Mouse (Mus musculus) frontal cortex, postnatal 14 days (tissue): ENCODE data around the gene Rnf145.

Source experiments
- DNase-seq, 2 experiments: peaks; one replicate each; pipeline ENCODE4 v3.0.0; 2022; ENCODE audit warnings: low spot score in 2 of 2

Rnf145 gene

DNA sequence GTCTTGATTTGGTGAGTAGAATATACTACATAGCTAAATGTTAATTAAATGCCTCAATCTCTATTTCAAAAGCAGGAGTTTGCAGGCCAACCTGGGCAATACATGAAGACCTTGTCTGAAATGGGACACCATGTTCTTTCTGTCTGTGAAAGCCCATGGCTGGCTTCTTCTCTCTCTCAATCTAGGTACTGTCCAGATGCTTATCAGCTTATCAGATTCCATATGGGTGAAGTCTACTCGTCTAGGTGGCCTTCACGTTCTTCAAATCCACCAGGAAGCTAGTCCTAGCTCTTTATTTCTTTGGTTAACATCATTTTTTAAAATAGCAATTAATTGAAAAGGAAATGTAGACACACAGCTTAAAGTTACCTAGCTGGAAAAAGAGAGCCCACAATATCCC lies 8.9 kb upstream of the Rnf145 start:
- no peak for DNase-seq

DNA sequence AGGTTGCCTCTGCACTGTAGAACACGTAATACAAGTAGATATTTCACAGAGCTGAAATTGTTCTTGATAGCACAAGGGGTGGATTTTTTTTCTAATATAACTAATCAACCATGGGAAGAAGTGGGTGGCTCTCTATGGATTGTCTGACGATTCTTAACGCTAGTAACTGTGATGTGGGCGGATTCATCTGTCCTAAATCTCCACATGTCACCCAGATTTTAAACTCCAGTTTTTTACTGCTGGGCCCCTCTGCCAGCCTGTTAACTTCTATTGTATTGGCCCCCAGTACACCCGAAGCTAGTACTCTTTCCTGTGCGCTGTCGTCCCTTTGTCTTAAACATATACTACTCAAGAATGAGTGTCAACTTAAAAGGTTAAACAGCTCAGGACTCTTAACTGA lies 8.4 kb upstream of the Rnf145 start:
- no peak for DNase-seq

DNA sequence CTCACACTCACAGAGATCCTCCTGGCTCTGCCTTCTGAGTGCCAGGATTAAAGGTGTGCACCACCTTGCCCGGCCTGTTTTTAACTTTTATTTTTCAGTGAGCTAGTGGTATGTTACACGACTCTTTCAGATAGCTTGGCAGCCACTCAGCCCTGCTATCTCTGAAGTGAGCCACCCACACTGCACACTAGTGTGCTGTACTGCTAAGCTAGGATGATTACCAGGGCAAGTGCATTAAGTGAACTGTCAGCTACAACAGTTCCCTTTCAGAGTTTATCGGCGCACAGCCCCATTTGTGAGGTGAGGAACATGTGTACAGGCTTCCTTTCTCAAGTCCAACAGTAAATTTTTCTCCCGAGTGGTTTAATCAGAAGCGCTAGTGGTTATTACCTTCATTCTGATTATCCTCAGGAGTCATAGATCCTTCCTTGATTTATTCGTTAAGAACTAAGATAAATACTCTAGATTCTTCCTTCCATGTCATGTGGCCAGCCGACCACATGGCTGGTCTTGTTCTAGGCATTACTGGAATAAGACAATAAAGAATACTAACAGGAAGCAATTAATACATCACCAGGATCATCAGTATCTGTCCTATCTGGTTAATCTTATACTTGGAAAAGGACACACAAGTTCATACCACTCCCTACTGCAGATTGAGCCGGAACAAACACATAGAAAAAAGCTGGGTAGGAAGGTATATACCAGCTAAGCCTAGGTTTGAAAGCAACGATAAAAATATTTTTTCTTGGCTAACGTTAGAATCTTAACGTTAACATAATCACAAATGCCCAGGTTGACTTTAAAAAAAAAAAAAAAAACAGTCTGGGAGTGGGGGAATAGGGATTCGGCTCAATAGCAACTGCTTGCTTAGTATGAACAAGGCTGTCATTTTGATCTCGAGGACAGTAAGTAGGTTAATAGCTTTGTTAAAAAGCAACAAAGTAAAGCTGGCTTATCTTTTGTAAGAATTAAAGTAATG lies 6.4 kb upstream of the Rnf145 start:
- no peak for DNase-seq

DNA sequence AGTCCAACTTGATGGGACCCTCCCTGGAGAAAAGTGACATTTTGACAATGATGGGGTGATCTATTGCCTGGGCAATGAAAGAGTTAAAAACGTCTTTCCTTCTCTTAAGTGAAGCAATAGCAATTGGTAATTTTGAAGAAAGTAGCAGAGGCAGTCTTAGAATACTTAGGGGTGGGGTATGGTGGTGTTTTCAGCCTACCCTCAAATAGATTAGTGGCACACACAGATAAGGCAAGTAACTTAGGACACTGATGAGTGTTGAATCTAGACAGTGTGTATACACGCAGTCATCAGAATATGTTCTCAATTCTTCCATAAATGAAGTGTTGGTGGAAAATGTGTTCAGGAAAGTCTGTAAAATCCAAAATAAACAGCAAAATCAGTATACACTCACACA lies 5.7 kb upstream of the Rnf145 start:
- no peak for DNase-seq

DNA sequence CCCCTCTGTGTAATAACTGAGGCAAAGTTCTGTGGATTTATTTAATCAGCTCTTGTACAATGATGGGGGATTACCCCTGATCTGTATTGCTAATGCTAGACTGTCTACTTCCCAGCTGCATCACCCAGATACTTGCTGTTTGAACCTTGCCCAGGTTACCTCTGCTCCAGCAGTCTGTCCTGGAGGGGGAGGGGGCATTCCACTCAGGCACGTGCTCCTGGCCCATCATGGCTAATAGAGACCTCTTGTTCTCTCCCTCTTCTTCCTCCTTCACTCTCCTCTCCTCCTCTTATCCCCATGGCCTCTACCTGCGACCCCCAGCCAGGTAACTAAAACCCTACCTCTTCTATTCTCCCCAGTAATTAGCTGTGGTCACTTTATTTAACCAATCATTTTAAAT lies 4.1 kb upstream of the Rnf145 start:
- DNase-seq, result no peak

DNA sequence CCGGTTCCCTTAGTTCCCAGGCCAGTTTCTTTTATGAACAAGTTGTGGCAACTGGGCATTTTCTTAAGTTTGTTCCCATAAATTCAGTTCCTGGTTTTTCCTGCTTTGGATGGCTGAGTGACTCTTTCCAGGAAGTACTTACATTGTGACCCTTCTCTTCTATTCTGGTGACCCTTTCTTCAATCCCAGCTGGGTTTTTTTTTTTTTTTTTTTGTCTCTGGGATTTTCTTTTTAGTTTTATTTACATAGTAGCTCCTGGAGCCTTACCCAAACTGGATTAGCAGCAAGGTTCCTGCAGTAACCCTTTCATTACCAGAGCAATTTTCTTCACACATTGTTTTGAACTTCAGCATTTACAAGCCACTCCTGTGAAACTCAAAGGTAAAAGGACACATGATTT lies 2.4 kb upstream of the Rnf145 start:
- DNase-seq, result no peak

DNA sequence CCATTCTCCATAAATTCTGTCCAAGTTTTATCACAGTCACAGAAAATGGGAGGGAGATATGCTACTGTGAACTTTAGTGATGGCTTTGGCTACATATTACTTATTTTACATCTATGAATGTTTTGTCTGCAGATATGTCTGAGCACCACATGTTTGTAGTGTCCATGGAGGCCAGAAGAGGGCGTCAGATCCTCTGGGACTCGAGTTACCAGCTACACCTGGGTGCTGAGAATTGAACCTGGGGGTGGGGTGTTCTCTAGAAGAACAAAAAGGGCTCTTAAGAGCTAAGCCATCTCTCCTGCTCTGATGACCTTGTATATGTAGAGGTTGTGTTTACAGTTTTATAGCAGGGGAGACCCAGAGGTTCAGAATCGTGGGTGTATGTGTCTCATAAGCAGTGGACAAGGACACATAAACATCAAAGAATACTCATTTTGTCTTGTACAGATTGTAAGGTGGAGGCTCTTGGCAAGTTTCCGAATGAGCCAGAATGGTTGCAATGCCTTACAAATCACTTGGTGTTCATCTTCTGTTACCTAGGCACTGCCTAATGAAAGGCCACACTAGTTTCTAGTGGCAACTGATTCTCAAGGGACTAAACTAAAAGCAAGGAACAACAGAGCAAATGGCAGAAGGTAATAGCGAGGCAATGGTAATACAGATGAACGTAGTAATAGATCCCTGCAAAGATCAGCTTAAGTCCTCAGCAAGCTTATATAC lies 1.0 kb upstream of the Rnf145 start:
- no peak for DNase-seq

DNA sequence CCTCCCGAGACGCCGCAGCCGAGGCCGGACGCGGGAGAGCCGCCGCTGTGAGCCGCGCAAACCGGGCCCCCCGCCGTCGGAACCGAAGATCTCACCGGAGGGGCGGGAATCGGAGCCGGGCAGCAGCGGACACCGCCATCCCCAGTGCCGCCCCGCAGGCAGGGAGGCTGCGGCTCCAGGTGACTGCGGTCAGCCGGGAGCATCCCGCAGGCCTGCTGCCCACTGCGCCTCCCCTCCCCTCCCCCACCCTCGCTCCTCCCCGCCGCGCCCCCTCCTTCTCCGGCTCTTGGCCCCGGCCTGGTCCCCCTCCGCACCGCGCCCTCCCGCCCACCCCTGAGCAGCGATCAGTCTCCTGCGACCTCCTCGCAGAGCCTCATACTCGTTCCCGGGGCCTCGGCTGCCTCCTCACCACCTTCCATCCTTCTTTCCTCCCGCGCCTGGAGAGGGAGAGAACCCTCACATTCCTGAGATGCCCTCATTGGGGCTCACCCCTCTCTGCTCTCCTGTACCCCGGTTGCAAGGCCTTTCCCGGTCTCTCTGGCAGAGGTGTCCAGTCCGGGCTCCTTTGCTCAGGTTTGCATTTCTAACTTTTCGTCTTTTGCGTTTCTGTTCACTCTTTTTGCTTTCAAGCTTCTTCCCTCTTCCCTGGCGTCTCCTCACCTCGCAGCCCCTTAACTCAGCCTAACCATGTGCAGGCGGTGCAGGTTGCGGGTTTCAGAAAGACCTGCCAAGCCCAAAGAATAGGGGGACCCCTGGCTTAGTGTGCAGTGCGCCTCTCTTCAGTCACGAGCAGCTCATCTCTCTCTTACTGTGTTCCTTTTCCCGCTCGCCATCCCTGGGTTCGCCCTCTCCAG lies 559 bp downstream of the Rnf145 start:
- DNase-seq, result peak in 1 of 2 experiments; percentile 27

DNA sequence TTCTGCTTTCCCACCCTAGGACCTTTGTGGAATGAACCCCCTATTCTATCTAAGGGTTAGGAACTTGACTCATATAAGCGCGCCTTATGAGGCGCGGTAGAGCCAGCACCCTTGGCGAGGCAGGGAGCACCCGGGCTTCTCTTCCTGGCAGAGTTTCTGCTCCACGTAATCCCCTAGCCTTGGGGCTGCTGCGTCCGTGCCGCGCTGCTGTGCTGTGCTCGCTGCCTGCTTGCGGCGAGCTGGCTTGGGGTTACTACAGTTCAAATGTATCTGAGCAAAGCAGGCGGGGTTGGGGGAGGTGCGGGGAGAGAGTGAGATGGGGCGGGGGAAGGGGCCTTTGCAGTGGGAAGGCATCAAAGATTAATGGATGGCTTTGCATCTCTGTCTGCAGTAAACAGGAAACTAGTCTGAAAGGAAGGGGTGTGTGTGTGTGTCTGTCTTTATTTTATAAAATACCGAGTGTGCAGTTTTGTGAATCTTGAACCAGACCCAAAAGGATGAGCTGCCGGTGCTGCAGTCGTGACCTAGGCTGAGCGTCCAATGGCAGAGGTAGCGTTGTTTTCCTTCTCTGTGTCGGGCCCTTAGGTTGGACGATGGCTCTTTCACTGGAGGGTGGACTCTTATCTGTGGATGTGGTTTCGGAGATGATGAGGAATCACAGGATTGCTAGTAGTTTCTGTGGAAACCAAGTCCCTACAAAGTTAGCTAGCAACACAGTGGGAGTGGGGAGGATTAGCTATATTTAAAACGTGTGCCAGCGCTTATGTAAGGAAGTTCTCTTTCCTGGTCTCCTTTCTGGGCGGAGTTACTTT lies 1.4 kb downstream of the Rnf145 start:
- peak; percentile 53 to 56 for DNase-seq

DNA sequence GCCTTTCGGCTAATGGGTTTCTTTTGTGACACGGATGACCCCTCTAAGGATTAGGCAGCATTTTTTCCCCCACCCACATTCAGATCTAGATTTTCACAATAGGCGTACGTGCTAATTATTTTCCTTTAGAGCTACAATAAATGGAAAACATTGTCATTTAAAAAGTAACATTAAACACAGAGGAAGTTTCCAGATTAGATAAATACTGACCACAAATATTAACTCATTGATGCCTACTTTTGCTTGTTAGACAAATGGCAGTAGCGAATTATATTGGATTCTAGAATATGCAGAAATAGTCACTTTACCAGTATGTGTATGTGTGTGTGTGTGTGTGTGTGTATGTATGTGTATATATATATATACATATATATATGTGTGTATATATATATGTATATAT lies 3.8 kb downstream of the Rnf145 start:
- DNase-seq, result no peak

DNA sequence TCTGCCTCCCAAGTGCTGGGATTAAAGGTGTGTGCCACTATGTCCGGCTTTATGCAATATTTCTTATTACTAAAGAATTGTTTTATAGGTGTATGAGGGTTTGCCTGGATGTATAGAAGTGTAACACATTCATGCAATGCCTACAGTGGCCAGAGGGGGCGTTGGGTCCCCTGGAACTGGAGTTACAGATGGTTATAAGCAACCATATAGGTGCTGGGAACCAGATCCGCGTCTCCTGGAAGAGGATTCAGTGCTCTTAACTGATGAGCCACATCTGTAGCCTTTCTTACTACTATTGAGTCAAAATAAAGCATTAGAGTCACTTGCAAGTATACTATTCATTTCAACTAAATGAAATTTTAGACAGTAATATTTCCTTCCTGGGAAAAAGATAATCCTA lies 7.0 kb downstream of the Rnf145 start:
- DNase-seq, result no peak

DNA sequence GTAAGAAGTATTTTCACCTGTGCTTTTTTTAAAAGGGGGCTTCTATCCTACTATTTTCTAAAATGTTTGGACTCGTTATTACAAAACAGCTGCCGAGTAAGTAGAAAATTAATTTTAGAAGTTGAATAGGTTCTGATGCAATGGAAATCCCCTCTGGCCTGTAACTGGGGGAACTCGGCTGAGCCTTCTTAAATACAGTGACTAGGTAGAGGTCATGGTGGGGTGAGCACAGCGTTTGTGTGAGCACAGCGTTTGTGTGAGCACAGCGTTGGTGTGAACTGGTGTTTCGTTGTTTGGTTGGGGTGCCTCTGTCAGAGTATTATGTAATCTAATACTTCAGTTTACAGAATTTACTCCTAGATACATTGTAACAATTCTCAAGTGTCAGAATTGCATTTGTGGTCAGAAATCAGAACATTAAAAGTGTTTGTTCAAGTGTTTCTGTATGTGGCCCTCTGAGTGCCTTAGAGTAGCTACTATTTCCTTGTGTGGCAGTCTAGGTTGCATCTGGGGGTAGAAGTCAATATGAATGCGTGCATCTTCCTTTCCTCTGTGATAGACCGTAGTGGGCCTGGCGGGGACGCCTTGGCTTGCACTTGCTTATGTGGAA lies 8.0 kb downstream of the Rnf145 start:
- no peak for DNase-seq

DNA sequence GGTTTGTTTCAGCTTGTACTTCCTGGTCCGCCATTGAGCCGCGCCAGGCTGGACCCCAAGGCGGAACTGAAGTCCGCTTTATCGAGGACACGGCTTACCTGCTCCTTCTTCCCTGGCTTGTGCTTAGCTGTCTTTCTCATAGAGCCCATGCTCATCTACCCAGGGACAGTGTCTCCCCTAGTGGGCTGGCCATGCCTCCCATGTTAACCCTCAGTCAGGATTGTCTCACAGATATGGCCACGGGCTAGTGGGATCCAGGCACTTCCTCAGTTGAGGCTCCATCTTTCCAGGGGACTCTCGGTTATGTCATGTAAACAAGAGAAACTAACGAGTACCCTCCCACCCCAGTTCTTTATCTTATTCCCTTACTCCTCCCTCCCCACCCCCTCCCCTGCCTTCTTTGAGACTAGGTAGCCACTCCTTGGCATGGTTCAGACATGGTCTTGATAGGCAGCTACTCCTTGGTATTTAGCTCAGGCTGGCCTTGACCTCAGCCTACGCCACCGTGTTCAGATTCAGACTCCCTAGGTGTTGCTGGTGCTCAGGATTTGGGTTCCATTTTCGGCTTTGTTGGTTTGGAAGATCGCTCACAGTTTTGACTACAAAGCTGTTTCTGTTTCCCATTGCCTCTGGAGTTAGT lies 9.9 kb downstream of the Rnf145 start:
- no peak for DNase-seq

DNA sequence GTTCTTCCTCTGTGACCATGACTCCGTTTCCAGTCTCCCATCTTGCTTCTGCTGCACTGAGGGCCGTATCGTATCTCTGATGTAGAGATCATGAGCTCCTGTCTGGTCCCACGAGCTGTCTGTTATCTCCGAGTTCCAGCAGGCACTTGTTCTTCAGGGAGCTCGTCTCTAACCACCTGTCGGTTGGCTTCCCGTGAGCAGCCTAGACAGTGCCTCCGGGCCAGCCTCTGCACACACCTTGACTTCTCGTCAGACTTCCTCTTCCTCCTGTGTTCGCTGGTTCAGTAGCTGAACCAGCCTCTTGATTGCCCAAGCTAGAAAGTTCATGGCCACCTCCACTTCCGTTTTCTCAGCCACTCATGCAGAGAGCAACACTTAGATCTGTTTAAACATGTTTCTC lies 10.4 kb downstream of the Rnf145 start:
- no peak for DNase-seq

DNA sequence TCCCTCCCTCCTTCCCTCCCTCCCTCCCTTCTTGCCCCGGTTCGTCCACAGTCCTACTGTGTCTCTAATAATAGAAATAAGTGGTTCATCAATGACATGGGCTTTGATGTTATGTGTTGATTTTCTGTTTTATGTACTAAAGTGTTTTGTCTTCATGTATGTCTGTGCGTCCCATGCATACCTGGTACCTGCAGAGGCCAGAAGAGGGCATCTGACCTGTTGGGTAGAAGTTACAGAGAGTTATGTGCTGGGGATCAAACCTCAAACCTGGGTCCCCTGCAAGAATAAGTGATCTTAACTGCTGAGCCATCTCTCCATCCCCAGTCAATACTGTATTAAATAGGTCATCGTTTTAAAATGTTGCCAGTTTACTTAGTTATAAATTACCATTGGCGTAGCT lies 11.0 kb downstream of the Rnf145 start:
- DNase-seq, result no peak

DNA sequence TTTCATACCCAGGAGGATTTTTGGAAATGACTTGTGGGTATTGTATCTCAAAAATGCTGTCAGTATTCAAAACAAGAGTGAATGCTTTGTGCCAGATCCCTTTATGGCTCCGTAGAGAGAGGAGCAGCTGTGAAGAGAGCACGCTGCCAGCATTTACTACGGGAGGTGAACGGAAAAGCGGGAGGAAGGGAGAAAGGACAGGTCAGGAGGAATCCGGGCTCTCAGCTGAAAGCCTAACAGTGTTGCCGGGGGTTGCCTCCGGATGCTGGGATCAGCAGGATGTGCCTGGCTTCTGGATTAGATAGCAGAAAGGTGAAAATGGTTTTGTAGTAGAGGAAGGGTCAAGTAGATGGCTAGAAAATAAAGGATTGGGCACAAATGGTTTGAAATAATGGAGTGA lies 11.6 kb downstream of the Rnf145 start:
- DNase-seq, result no peak

DNA sequence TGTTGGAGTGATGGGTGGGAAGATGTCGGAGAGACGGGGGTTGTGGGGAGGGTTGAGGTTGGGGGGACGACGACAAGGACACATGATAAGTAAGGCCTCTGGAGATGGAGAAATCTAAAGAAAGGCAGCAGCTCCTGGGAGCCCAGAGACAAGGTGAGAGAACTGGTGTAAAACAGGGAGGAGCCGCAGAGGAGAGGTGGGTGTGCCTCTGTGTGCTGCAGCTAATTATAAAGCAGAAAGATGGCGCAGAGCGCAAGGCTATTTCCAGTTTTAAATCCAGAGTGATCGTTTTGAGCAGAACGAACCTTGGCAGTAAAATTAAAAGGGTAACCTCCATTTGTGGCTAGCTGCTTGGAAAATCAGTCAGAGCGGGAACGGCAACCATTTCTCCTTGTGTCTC lies 12.1 kb downstream of the Rnf145 start:
- no peak for DNase-seq

DNA sequence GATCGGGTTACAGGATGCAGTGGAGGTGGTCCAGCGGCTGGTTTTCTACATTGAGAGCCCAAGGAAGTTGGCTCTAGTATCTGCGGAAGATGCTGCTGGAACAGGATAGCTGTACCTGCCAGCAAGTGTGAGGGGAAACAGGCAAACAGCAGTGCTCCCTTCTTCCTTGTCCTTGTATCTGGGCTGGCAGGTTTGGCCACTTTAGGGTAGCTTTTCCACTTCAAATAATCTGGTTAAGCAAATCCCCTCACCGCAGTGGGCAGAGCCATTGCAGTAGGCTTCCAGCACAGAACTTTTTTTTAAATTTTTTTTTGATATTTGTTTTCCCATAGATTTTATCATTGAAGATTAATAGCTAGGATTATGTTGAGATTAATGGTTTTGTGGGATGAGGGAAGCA lies 12.9 kb downstream of the Rnf145 start:
- DNase-seq, result no peak

DNA sequence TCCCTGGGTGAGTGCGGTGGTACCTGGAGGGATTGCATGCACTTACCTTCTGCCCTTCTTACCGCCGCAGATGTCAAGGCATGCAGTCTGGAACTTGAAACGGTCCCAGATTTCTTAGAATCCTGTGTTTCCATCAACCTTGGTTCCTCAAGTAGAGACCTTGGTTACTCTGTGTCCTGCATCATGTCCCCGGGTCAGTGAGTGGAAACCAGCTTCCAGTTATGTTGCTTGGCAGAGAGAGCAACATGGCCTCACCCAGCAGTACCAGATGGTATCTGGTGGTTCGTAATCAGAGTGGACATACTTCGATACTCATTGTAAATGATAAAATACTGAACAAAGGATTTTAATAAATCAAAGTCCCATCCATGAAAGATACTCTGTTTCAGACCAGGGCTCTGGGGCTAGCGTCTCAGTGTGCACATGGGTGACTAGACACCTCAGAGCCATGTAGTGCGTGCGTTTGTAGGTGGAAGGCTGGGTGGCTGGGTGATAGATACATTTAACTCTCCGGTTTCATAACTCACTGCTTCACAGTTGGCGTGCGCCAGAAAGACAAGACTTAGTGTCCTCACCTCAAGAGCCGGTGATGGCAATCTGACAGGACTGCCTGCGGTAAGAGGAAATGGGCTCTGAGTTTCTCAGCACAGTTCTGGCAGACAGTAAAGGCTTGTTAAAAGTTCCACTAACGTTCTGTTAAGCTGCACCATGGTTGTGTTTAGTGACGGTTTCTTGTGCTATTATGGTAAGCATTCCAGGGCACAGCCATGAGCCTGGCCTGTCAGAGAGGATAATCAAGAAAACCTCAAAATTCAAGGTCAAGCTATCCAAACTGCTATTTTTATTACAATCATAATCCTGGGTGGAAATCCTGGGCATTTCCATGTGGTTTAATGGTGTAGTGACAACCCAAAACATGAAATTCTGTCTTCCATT lies 14.3 kb downstream of the Rnf145 start:
- DNase-seq, result no peak
